Comparison of ENCODE assay signal across 8 mouse cellular contexts in the genomic region with DNA sequence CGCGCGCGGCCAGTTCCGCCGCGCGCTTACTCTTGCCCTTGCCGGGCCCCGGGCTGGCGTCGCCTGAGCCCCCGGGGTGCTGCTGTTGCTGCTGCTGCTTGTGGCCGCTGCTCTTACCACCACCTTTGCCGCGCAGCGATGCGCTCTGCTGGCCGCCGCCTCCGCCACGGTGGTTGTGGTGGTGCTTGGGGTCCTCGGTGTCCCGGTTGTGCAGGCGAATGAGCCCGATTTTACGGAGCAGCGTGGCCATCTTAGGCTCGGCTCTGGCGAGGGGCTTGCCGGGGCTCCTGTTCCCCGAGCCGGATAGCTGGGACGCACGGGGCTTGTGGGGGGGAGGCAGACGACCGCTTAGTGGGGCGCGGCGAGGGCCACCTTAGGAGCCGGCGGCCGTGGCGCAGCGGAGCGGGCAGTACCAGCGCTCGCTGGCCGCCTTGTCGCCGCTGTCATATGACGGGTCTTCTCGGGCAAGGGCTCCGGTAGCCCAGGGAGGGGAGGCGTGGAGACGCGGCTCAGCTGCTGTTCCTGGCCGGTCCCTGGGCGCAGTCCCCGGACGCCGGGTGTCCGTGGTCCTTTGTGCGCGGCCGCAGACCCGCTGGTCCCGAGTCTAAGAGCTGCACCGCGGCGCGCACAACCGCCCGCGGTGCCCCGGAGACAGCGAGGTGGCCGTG. TPM values are rescaled to one million over a fixed set of nuclear protein-coding genes. Genes with fewer than 3 reads are reported as not detected.
DNase-seq lines count a peak whose midpoint lies in the region; ATAC-seq and TF ChIP-seq lines count a peak whose summit lies in the region.

No protein-coding gene starts in this region.

- TF ChIP-seq CTCF in spleen, adult 2 months (IDR thresholded peaks at IDR 0.05; ENCODE audit: extremely low read depth, insufficient read depth, insufficient read length, insufficient replicate concordance): no peak
- no peak for TF ChIP-seq CTCF in cerebellum, adult 2 months (IDR thresholded peaks at IDR 0.05; ENCODE audit: borderline replicate concordance, insufficient read depth, low read depth, low read length)
- no peak for TF ChIP-seq CTCF in forebrain, postnatal 0 days (IDR thresholded peaks at IDR 0.05; ENCODE audit: low read depth)
- TF ChIP-seq CTCF in intestine, postnatal 0 days (IDR thresholded peaks at IDR 0.05; ENCODE audit: low read depth): no peak

- 2% methylated on average over 76 of the region's 78 CpGs for WGBS in spleen, adult 2 months
- WGBS in cerebellum, adult 2 months: under 1% methylated on average over 78 of the region's 78 CpGs
- 1% methylated on average over 73 of the region's 78 CpGs for WGBS in forebrain, postnatal 0 days
- WGBS in intestine, postnatal 0 days: under 1% methylated on average over 75 of the region's 78 CpGs
- 0% methylated on average over 63 of the region's 78 CpGs for WGBS in lung, embryonic 16.5 days

- H3K27me3 ChIP-seq in spleen, adult 2 months (ENCODE audit: control insufficient read depth, insufficient read depth, low read length): peaks cover 22% of the 10 kb centered on the region
- no peaks in the 10 kb centered on the region for H3K27me3 ChIP-seq in cerebellum, adult 2 months (ENCODE audit: control insufficient read depth, insufficient read depth, low read length)
- no peaks in the 10 kb centered on the region for H3K27me3 ChIP-seq in forebrain, postnatal 0 days (ENCODE audit: insufficient read depth, low read length)
- H3K27me3 ChIP-seq in intestine, postnatal 0 days (replicated peaks; ENCODE audit: control insufficient read depth, insufficient read depth, low read length): peaks cover 61% of the 10 kb centered on the region
- peaks cover 55% of the 10 kb centered on the region for H3K27me3 ChIP-seq in lung, embryonic 16.5 days (ENCODE audit: control insufficient read depth, insufficient read depth, low read depth, low read length)

- H3K9ac ChIP-seq in forebrain, postnatal 0 days: peak overlapping the region; percentile 96
- no peak overlapping the region for H3K9ac ChIP-seq in intestine, postnatal 0 days (ENCODE audit: low read depth, low read length)
- peak overlapping the region; percentile 63 for H3K9ac ChIP-seq in lung, embryonic 16.5 days (ENCODE audit: low read length)

- DNase-seq in spleen, adult 2 months (ENCODE audit: low read depth in 1 of 2, low spot score in 2 of 2): no peak
- DNase-seq in spleen, adult 18-20 months: no peak
- peak; percentile 73 to 80 for DNase-seq in cerebellum, adult 2 months
- DNase-seq in forebrain, postnatal 0 days: peak; percentile 63
- DNase-seq in right cerebral cortex, postnatal 25 days: peak; percentile 63
- DNase-seq in Muller cell, postnatal 12 days (ENCODE audit: inconsistent ontology term): no peak

- peaks cover 10% of the 10 kb centered on the region; the same call in 1 of the 2 replicates for H3K4me1 ChIP-seq in spleen, adult 2 months (ENCODE audit: control insufficient read depth, insufficient read depth, insufficient read length)
- H3K4me1 ChIP-seq in cerebellum, adult 2 months (ENCODE audit: control insufficient read depth, insufficient read depth, low read length): peaks cover 2% of the 10 kb centered on the region; the same call in 1 of the 2 replicates
- H3K4me1 ChIP-seq in forebrain, postnatal 0 days (ENCODE audit: insufficient read depth): peaks cover 16% of the 10 kb centered on the region
- H3K4me1 ChIP-seq in intestine, postnatal 0 days (replicated peaks; ENCODE audit: control insufficient read depth, insufficient read depth, low read length): no peaks in the 10 kb centered on the region
- peaks cover 5% of the 10 kb centered on the region for H3K4me1 ChIP-seq in lung, embryonic 16.5 days (replicated peaks; ENCODE audit: control insufficient read depth, insufficient read depth, low read length)

- H3K36me3 ChIP-seq in spleen, adult 2 months (ENCODE audit: control insufficient read depth, insufficient read depth, low read length): no peaks in the 10 kb centered on the region
- H3K36me3 ChIP-seq in forebrain, postnatal 0 days (ENCODE audit: insufficient read depth): no peaks in the 10 kb centered on the region; the same call in 1 of the 2 replicates
- H3K36me3 ChIP-seq in intestine, postnatal 0 days (ENCODE audit: control insufficient read depth, insufficient read depth): no peaks in the 10 kb centered on the region
- no peaks in the 10 kb centered on the region for H3K36me3 ChIP-seq in lung, embryonic 16.5 days (ENCODE audit: control insufficient read depth, insufficient read depth, low read length)

- H3K27ac ChIP-seq in spleen, adult 2 months (ENCODE audit: insufficient read depth, low read length): no peak overlapping the region
- peak overlapping the region; percentile 90 for H3K27ac ChIP-seq in cerebellum, adult 2 months (ENCODE audit: insufficient read depth, low read length)
- H3K27ac ChIP-seq in forebrain, postnatal 0 days (ENCODE audit: low read depth, low read length): peak overlapping the region; percentile 94
- H3K27ac ChIP-seq in intestine, postnatal 0 days (ENCODE audit: low read depth, low read length): no peak overlapping the region
- no peak overlapping the region for H3K27ac ChIP-seq in lung, embryonic 16.5 days (ENCODE audit: low read length)

- no peak for TF ChIP-seq POLR2A in spleen, adult 2 months (IDR thresholded peaks at IDR 0.05; ENCODE audit: low read depth, low read length)
- TF ChIP-seq POLR2A in cerebellum, adult 2 months (IDR thresholded peaks at IDR 0.05; ENCODE audit: borderline replicate concordance, insufficient read depth, low read length): peak; percentile 5; the same call in 1 of the 2 replicates

- peak overlapping the region; percentile 90 for H3K4me2 ChIP-seq in forebrain, postnatal 0 days (ENCODE audit: low read depth)
- H3K4me2 ChIP-seq in intestine, postnatal 0 days (replicated peaks; ENCODE audit: low read depth): peak overlapping the region; percentile 99
- peak overlapping the region; percentile 98 for H3K4me2 ChIP-seq in lung, embryonic 16.5 days (ENCODE audit: low read depth, low read length)

- H3K9me3 ChIP-seq in forebrain, postnatal 0 days (ENCODE audit: low read length): no peaks in the 10 kb centered on the region
- H3K9me3 ChIP-seq in intestine, postnatal 0 days (ENCODE audit: control insufficient read depth): no peaks in the 10 kb centered on the region
- H3K9me3 ChIP-seq in lung, embryonic 16.5 days (ENCODE audit: control insufficient read depth, low read length): no peaks in the 10 kb centered on the region; the same call in 1 of the 2 replicates

- peak; percentile 44 for ATAC-seq in forebrain, postnatal 0 days
- ATAC-seq in intestine, postnatal 0 days: peak; percentile 52
- peak; percentile 24 for ATAC-seq in lung, embryonic 16.5 days (ENCODE audit: low read depth)

- H3K4me3 ChIP-seq in spleen, adult 2 months (ENCODE audit: extremely low read depth, insufficient read depth, insufficient read length): peak overlapping the region; percentile 36
- peak overlapping the region; percentile 86 for H3K4me3 ChIP-seq in cerebellum, adult 2 months (replicated peaks; ENCODE audit: insufficient read depth, low read depth, low read length)
- H3K4me3 ChIP-seq in forebrain, postnatal 0 days (ENCODE audit: low read depth, low read length): peak overlapping the region; percentile 82
- H3K4me3 ChIP-seq in intestine, postnatal 0 days (ENCODE audit: low read depth, low read length): peak overlapping the region; percentile 59
- peak overlapping the region; percentile 65 for H3K4me3 ChIP-seq in lung, embryonic 16.5 days (ENCODE audit: low read length)

RNA-seq across cellular contexts. Expression of gene Ube2ql1, which starts 0.5 kb away (rescaled TPM):
- polyA plus RNA-seq in spleen, adult 2 months (2012; rRNA removed): 0.07 and 0.08 TPM in 2 replicates
- 102 and 105 TPM in 2 replicates for polyA plus RNA-seq in cerebellum, adult 2 months (2012; rRNA removed)
- 120 and 129 TPM in 2 replicates for total RNA-seq in forebrain, postnatal 0 days (2014; rRNA removed)
- 22.2 and 25.6 TPM in 2 replicates for polyA plus RNA-seq in forebrain, postnatal 0 days (2015; fragmentation: Nextera tagmentation; extraction: Ambion mirVana)
- 0.10 and 0.16 TPM in 2 replicates for polyA plus RNA-seq in intestine, postnatal 0 days (2015; fragmentation: Nextera tagmentation; extraction: Ambion mirVana)
- 0.09 and 0.28 TPM in 2 replicates for polyA plus RNA-seq in lung, embryonic 16.5 days (2015; fragmentation: Nextera tagmentation; extraction: Ambion mirVana)

Comparison
In these comparisons a context has a peak if more than half of its experiments do, and no peak if none do; other contexts are left out.
1. DNase-seq: peak in cerebellum, adult 2 months (2 of 2), forebrain, postnatal 0 days (single experiment) and right cerebral cortex, postnatal 25 days (single experiment); none in spleen, adult 2 months (0 of 2), spleen, adult 18-20 months (0 of 2) and Muller cell, postnatal 12 days (single experiment).
2. H3K27ac ChIP-seq: peak in cerebellum, adult 2 months (single experiment) and forebrain, postnatal 0 days (single experiment); none in spleen, adult 2 months (single experiment), intestine, postnatal 0 days (single experiment) and lung, embryonic 16.5 days (single experiment).
3. H3K4me3 ChIP-seq: peak in every context shown above with its lines; median percentile 86 in cerebellum, adult 2 months; 82 in forebrain, postnatal 0 days; 65 in lung, embryonic 16.5 days; 59 in intestine, postnatal 0 days; 36 in spleen, adult 2 months.
4. RNA of gene Ube2ql1, which starts 0.5 kb away (polyA plus RNA-seq): 102 to 105 TPM in cerebellum, adult 2 months and 22.2 to 25.6 TPM in forebrain, postnatal 0 days; 0.10 to 0.16 TPM in intestine, postnatal 0 days, 0.09 to 0.28 TPM in lung, embryonic 16.5 days and 0.07 to 0.08 TPM in spleen, adult 2 months; every median in the first group is over 10 times any median in the second.
5. Peak in every context shown above with its lines, with median percentiles within 50 percentile points of each other: ATAC-seq and H3K4me2 ChIP-seq.